Mouse (Mus musculus): ENCODE data around the gene Sla2. TPM values are rescaled to one million over a fixed set of nuclear protein-coding genes. Genes with fewer than 3 reads are reported as not detected.

Sla2 gene
- polyA plus RNA-seq, 1 experiment from 2014 or later: 0.11 TPM

- Histone ChIP-seq H3K9me3 (replicated peaks; ENCODE audit: control insufficient read depth, low read length) (no peaks in the 10 kb centered on the region), H3K27me3 (replicated peaks; ENCODE audit: control insufficient read depth, insufficient read depth, low read length) (no peaks in the 10 kb centered on the region), H3K4me2 (ENCODE audit: low read length) (no peak overlapping the region), H3K36me3 (ENCODE audit: control insufficient read depth, insufficient read depth, low read length) (no peaks in the 10 kb centered on the region), H3K27ac (ENCODE audit: low read depth, low read length) (no peak overlapping the region), H3K4me1 (ENCODE audit: control insufficient read depth, insufficient read depth, low read length) (no peaks in the 10 kb centered on the region), H3K4me3 (ENCODE audit: low read depth, low read length) (no peak overlapping the region), H3K9ac (ENCODE audit: low read length) (no peak overlapping the region)
- no peak for ATAC-seq
- no peak for DNase-seq (ENCODE audit: low spot score)
- WGBS: 36% methylated on average over 10 of the region's 10 CpGs
Measured at GRCm38 (mm10) chr2:156882431-156883001, 4.5 kb downstream of the Sla2 start.

- H3K9ac ChIP-seq (ENCODE audit: low read length): no peak overlapping the region
- no peaks in the 10 kb centered on the region for H3K27me3 ChIP-seq (replicated peaks; ENCODE audit: control insufficient read depth, insufficient read depth, low read length)
- H3K36me3 ChIP-seq (ENCODE audit: control insufficient read depth, insufficient read depth, low read length): peaks cover 9% of the 10 kb centered on the region; the same call in 1 of the 2 replicates
- no peak for DNase-seq (ENCODE audit: low spot score)
- no peaks in the 10 kb centered on the region for H3K4me1 ChIP-seq (ENCODE audit: control insufficient read depth, insufficient read depth, low read length)
- no peaks in the 10 kb centered on the region for H3K9me3 ChIP-seq (replicated peaks; ENCODE audit: control insufficient read depth, low read length)
- H3K4me3 ChIP-seq (ENCODE audit: low read depth, low read length): no peak overlapping the region
- WGBS: 68% methylated on average over 3 of the region's 3 CpGs
- H3K27ac ChIP-seq (ENCODE audit: low read depth, low read length): no peak overlapping the region
- no peak overlapping the region for H3K4me2 ChIP-seq (ENCODE audit: low read length)
- ATAC-seq: no peak
Measured at GRCm38 (mm10) chr2:156879541-156879940, 7.5 kb downstream of the Sla2 start.

GRCm38 (mm10) chr2:156877726-156878125, 9.3 kb downstream of the Sla2 start:
- H3K27ac ChIP-seq (ENCODE audit: low read depth, low read length): no peak overlapping the region
- H3K9me3 ChIP-seq (replicated peaks; ENCODE audit: control insufficient read depth, low read length): no peaks in the 10 kb centered on the region
- no peak for ATAC-seq
- H3K9ac ChIP-seq (ENCODE audit: low read length): no peak overlapping the region
- H3K4me1 ChIP-seq (ENCODE audit: control insufficient read depth, insufficient read depth, low read length): no peaks in the 10 kb centered on the region
- DNase-seq (ENCODE audit: low spot score): no peak
- no peak overlapping the region for H3K4me3 ChIP-seq (ENCODE audit: low read depth, low read length)
- H3K27me3 ChIP-seq (replicated peaks; ENCODE audit: control insufficient read depth, insufficient read depth, low read length): no peaks in the 10 kb centered on the region
- no peak overlapping the region for H3K4me2 ChIP-seq (ENCODE audit: low read length)
- peaks cover 25% of the 10 kb centered on the region for H3K36me3 ChIP-seq (ENCODE audit: control insufficient read depth, insufficient read depth, low read length)
- 73% methylated on average over 9 of the region's 9 CpGs for WGBS

- Histone ChIP-seq H3K4me2 (ENCODE audit: low read length) (no peak overlapping the region), H3K27me3 (replicated peaks; ENCODE audit: control insufficient read depth, insufficient read depth, low read length) (no peaks in the 10 kb centered on the region), H3K4me1 (ENCODE audit: control insufficient read depth, insufficient read depth, low read length) (no peaks in the 10 kb centered on the region), H3K4me3 (ENCODE audit: low read depth, low read length) (no peak overlapping the region), H3K9ac (ENCODE audit: low read length) (no peak overlapping the region), H3K36me3 (ENCODE audit: control insufficient read depth, insufficient read depth, low read length) (peaks cover 52% of the 10 kb centered on the region), H3K27ac (ENCODE audit: low read depth, low read length) (no peak overlapping the region), H3K9me3 (replicated peaks; ENCODE audit: control insufficient read depth, low read length) (no peaks in the 10 kb centered on the region)
- WGBS: 95% methylated on average over 4 of the region's 4 CpGs
- no peak for ATAC-seq
- no peak for DNase-seq (ENCODE audit: low spot score)
Measured at GRCm38 (mm10) chr2:156874760-156875510, 12.1 kb downstream of the Sla2 start.

- ATAC-seq (no peak), DNase-seq (ENCODE audit: low spot score) (no peak)
- WGBS: 93% methylated on average over 8 of the region's 8 CpGs
- no peak overlapping the region for H3K4me2 ChIP-seq (ENCODE audit: low read length)
- no peak overlapping the region for H3K9ac ChIP-seq (ENCODE audit: low read length)
- H3K27me3 ChIP-seq (replicated peaks; ENCODE audit: control insufficient read depth, insufficient read depth, low read length): no peaks in the 10 kb centered on the region
- no peaks in the 10 kb centered on the region for H3K9me3 ChIP-seq (replicated peaks; ENCODE audit: control insufficient read depth, low read length)
- H3K4me1 ChIP-seq (ENCODE audit: control insufficient read depth, insufficient read depth, low read length): no peaks in the 10 kb centered on the region
- H3K36me3 ChIP-seq (ENCODE audit: control insufficient read depth, insufficient read depth, low read length): peaks cover 58% of the 10 kb centered on the region
- no peak overlapping the region for H3K27ac ChIP-seq (ENCODE audit: low read depth, low read length)
- no peak overlapping the region for H3K4me3 ChIP-seq (ENCODE audit: low read depth, low read length)
Measured at GRCm38 (mm10) chr2:156874047-156874759, 12.8 kb downstream of the Sla2 start.

GRCm38 (mm10) chr2:156873629-156874028, 13.4 kb downstream of the Sla2 start:
- H3K4me1 ChIP-seq (ENCODE audit: control insufficient read depth, insufficient read depth, low read length): no peaks in the 10 kb centered on the region
- DNase-seq (ENCODE audit: low spot score) (peak; percentile 79), ATAC-seq (no peak; the same call in 1 of the 2 replicates)
- no peak overlapping the region for H3K4me3 ChIP-seq (ENCODE audit: low read depth, low read length)
- H3K9ac ChIP-seq (ENCODE audit: low read length): no peak overlapping the region
- no peak overlapping the region for H3K4me2 ChIP-seq (ENCODE audit: low read length)
- no peaks in the 10 kb centered on the region for H3K27me3 ChIP-seq (replicated peaks; ENCODE audit: control insufficient read depth, insufficient read depth, low read length)
- no peak overlapping the region for H3K27ac ChIP-seq (ENCODE audit: low read depth, low read length)
- WGBS: 32% methylated on average over 5 of the region's 5 CpGs
- H3K36me3 ChIP-seq (ENCODE audit: control insufficient read depth, insufficient read depth, low read length): peaks cover 64% of the 10 kb centered on the region
- H3K9me3 ChIP-seq (replicated peaks; ENCODE audit: control insufficient read depth, low read length): no peaks in the 10 kb centered on the region

GRCm38 (mm10) chr2:156870519-156870918, 16.5 kb downstream of the Sla2 start:
- DNase-seq (ENCODE audit: low spot score): no peak
- H3K4me3 ChIP-seq (ENCODE audit: low read depth, low read length): no peak overlapping the region
- H3K9me3 ChIP-seq (replicated peaks; ENCODE audit: control insufficient read depth, low read length): no peaks in the 10 kb centered on the region
- H3K27me3 ChIP-seq (replicated peaks; ENCODE audit: control insufficient read depth, insufficient read depth, low read length): no peaks in the 10 kb centered on the region
- H3K27ac ChIP-seq (ENCODE audit: low read depth, low read length): no peak overlapping the region
- 45% methylated on average over 6 of the region's 6 CpGs for WGBS
- ATAC-seq: no peak
- peaks cover 90% of the 10 kb centered on the region for H3K36me3 ChIP-seq (ENCODE audit: control insufficient read depth, insufficient read depth, low read length)
- H3K9ac ChIP-seq (ENCODE audit: low read length): no peak overlapping the region
- H3K4me2 ChIP-seq (ENCODE audit: low read length): no peak overlapping the region
- H3K4me1 ChIP-seq (ENCODE audit: control insufficient read depth, insufficient read depth, low read length): no peaks in the 10 kb centered on the region

- Histone ChIP-seq H3K4me3 (ENCODE audit: low read depth, low read length) (no peak overlapping the region), H3K4me2 (ENCODE audit: low read length) (no peak overlapping the region), H3K27ac (ENCODE audit: low read depth, low read length) (no peak overlapping the region), H3K27me3 (replicated peaks; ENCODE audit: control insufficient read depth, insufficient read depth, low read length) (no peaks in the 10 kb centered on the region), H3K9ac (ENCODE audit: low read length) (no peak overlapping the region), H3K4me1 (ENCODE audit: control insufficient read depth, insufficient read depth, low read length) (peaks cover 1% of the 10 kb centered on the region), H3K9me3 (replicated peaks; ENCODE audit: control insufficient read depth, low read length) (no peaks in the 10 kb centered on the region), H3K36me3 (ENCODE audit: control insufficient read depth, insufficient read depth, low read length) (peaks cover 85% of the 10 kb centered on the region)
- 92% methylated on average over 7 of the region's 7 CpGs for WGBS
- DNase-seq (ENCODE audit: low spot score): no peak
- no peak for ATAC-seq
Measured at GRCm38 (mm10) chr2:156869554-156869953, 17.4 kb downstream of the Sla2 start.

GRCm38 (mm10) chr2:156868994-156869393, 18.0 kb downstream of the Sla2 start:
- WGBS: 84% methylated on average over 8 of the region's 8 CpGs
- Histone ChIP-seq H3K27me3 (replicated peaks; ENCODE audit: control insufficient read depth, insufficient read depth, low read length) (no peaks in the 10 kb centered on the region), H3K4me2 (ENCODE audit: low read length) (no peak overlapping the region), H3K4me1 (ENCODE audit: control insufficient read depth, insufficient read depth, low read length) (peaks cover 7% of the 10 kb centered on the region), H3K9me3 (replicated peaks; ENCODE audit: control insufficient read depth, low read length) (no peaks in the 10 kb centered on the region), H3K36me3 (ENCODE audit: control insufficient read depth, insufficient read depth, low read length) (peaks cover 80% of the 10 kb centered on the region), H3K9ac (ENCODE audit: low read length) (no peak overlapping the region), H3K4me3 (ENCODE audit: low read depth, low read length) (no peak overlapping the region), H3K27ac (ENCODE audit: low read depth, low read length) (no peak overlapping the region)
- no peak for DNase-seq (ENCODE audit: low spot score)
- no peak for ATAC-seq

All from forebrain, embryonic 14.5 days (tissue).